Mouse (Mus musculus) neural tube, embryonic 15.5 days (tissue): ENCODE measurements at regions not wholly inside any gene's neighbourhood (a gene's known extent, or its start where the extent isn't known, plus 50 kb on each side); places are given as distances from the start of the nearest gene placed in this dataset.
"Not testable (repeated sequence)": the region's sequence is repeated elsewhere in the genome, so short reads cannot be mapped to it uniquely, and the experiment has no call there.

ENCODE experiments used
- ATAC-seq: fragments of 200-750 bp; cut with Nextera tagmentation; 2 replicates; pipeline ENCODE4 v1.8.0; 2017; ENCODE audit warnings: mild to moderate bottlenecking, moderate TSS enrichment, moderate library complexity; ENCODE audit not compliant: low FRiP score
- H3K27ac ChIP-seq: fragments of 300-500 bp; sonication (generic); replicated peaks from 2 replicates; pipeline ENCODE4 v1.5.1; 2015; ENCODE audit warnings: mild to moderate bottlenecking, inconsistent platforms
- H3K27me3 ChIP-seq: fragments of 300-500 bp; sonication (generic); replicated peaks from 2 replicates; pipeline ENCODE4 v1.6.1; 2015; ENCODE audit warnings: inconsistent platforms
- H3K36me3 ChIP-seq: fragments of 300-500 bp; sonication (generic); 2 replicates; pipeline ENCODE4 v1.6.1; 2015; ENCODE audit warnings: inconsistent platforms
- H3K4me1 ChIP-seq: fragments of 300-500 bp; sonication (generic); 2 replicates; pipeline ENCODE4 v1.6.1; 2015; ENCODE audit warnings: inconsistent platforms
- H3K4me2 ChIP-seq: fragments of 300-500 bp; sonication (generic); 2 replicates; pipeline ENCODE4 v1.6.1; 2015; ENCODE audit warnings: inconsistent platforms, mild to moderate bottlenecking, moderate library complexity
- H3K4me3 ChIP-seq: fragments of 300-500 bp; sonication (generic); replicated peaks from 2 replicates; pipeline ENCODE4 v1.5.1; 2015; ENCODE audit warnings: mild to moderate bottlenecking, inconsistent platforms
- H3K9ac ChIP-seq: fragments of 300-500 bp; sonication (generic); replicated peaks from 2 replicates; pipeline ENCODE4 v1.6.1; 2015; ENCODE audit warnings: mild to moderate bottlenecking, inconsistent platforms
- H3K9me3 ChIP-seq: fragments of 300-500 bp; sonication (generic); replicated peaks from 2 replicates; pipeline ENCODE4 v1.6.1; 2016; ENCODE audit warnings: inconsistent platforms
- WGBS: fragments of 180-500 bp; shearing (Covaris S2); methylation state at CpG from one replicate; pipeline ENCODE4 v1.1.7; 2015; ENCODE audit warnings: mixed read lengths; 5-methylcytosine and 5-hydroxymethylcytosine counted together

GRCm38 (mm10) chr6:20686447-20687238 is 528.7 kb upstream of the Kcnd2 start:
- not testable (repeated sequence) for H3K4me3 ChIP-seq, ATAC-seq, H3K36me3 ChIP-seq, H3K9me3 ChIP-seq, H3K4me1 ChIP-seq, H3K27me3 ChIP-seq, H3K27ac ChIP-seq, H3K9ac ChIP-seq, H3K4me2 ChIP-seq
- 74% methylated on average over 4 of the region's 4 CpGs for WGBS

- H3K36me3 ChIP-seq, H3K9me3 ChIP-seq, H3K4me1 ChIP-seq, H3K27ac ChIP-seq, H3K9ac ChIP-seq, H3K4me3 ChIP-seq, H3K27me3 ChIP-seq, H3K4me2 ChIP-seq, ATAC-seq: not testable (repeated sequence)
- WGBS = 48% methylated on average over 1 of the region's 1 CpGs
Observed at GRCm38 (mm10) chr6:20687239-20687575, 528.1 kb upstream of the Kcnd2 start.

DNA sequence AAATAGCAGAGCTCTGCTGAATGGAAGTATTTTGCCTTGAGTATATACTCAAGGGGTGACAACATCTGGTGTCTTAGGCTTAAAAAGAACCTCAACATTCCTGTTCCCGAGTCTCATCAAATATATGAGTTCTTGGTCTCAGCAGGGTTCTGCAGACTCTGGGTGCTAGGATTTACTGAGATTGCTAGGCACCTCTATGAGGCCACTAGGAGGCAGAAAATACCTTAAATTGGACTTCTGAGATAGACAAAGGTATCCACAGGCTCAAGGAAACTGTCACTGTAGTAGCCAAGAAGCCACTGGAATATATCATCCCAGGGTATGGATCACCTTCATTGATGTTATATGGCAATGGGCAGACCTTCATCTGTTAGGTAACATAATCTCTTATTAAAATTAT is 489.4 kb upstream of the Kcnd2 start:
- Histone ChIP-seq H3K27me3 (no peaks in the 10 kb centered on the region), H3K27ac (no peak overlapping the region), H3K36me3 (no peaks in the 10 kb centered on the region), H3K9me3 (no peaks in the 10 kb centered on the region), H3K4me3 (no peak overlapping the region), H3K4me2 (no peak overlapping the region), H3K9ac (no peak overlapping the region), H3K4me1 (no peaks in the 10 kb centered on the region)
- WGBS = 87% methylated on average over 1 of the region's 1 CpGs
- ATAC-seq = no peak

DNA sequence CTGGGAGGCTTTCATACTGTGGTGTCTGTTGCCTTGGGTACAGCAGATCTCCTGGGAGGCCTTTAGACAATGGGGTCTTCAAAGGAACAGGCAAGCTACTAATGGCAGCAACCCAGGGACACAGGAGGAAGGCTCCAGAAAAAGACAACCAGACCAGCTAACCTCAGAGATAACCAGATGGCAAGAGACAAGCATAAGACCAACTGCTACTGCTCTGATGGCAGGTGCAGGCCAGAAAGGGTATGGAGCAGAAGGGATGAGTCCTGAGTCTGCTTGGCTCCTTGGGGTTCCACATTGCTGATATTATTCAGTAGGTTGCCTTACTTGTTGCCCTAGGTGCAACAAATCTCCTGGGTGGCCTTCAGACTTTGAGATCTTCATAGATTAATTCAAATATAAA is 476.2 kb upstream of the Kcnd2 start:
- H3K4me1 ChIP-seq = no peaks in the 10 kb centered on the region
- H3K27me3 ChIP-seq = no peaks in the 10 kb centered on the region
- no peaks in the 10 kb centered on the region for H3K36me3 ChIP-seq
- no peak overlapping the region for H3K9ac ChIP-seq
- H3K4me2 ChIP-seq = no peak overlapping the region
- ATAC-seq = no peak
- H3K4me3 ChIP-seq = no peak overlapping the region
- no peak overlapping the region for H3K27ac ChIP-seq
- 0 out of 2 replicates have a peak, but pooled peaks cover 3% of the 10 kb centered on the region for H3K9me3 ChIP-seq

GRCm38 (mm10) chr6:20740406-20740805 is 474.9 kb upstream of the Kcnd2 start:
- H3K4me3 ChIP-seq = no peak overlapping the region
- no peak overlapping the region for H3K4me2 ChIP-seq
- no peak overlapping the region for H3K9ac ChIP-seq
- 59% methylated on average over 1 of the region's 1 CpGs for WGBS
- 0 out of 2 replicates have a peak, but pooled peaks cover 3% of the 10 kb centered on the region for H3K9me3 ChIP-seq
- no peaks in the 10 kb centered on the region for H3K27me3 ChIP-seq
- no peaks in the 10 kb centered on the region for H3K36me3 ChIP-seq
- H3K4me1 ChIP-seq = no peaks in the 10 kb centered on the region
- ATAC-seq = no peak
- H3K27ac ChIP-seq = no peak overlapping the region

DNA sequence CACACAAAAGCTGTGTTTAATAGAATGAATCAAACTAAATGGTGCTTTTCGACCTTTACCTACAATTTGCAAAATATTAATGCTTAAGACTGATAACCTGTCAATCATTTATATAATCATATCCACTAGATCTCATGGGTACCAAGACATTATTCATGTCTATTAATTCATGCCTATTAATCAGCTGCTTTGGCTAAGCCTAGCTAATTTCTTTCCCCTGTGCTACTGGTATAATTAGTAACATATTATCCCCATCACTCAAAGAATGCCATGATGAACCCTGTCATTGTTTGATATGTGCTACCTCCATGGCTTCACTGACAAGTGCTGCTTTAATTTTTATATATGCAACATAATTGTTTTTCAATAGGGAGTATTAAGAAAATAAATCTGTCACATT is 474.1 kb upstream of the Kcnd2 start:
- ATAC-seq = no peak
- no peaks in the 10 kb centered on the region for H3K27me3 ChIP-seq
- no peak overlapping the region for H3K9ac ChIP-seq
- 0 out of 2 replicates have a peak, but pooled peaks cover 3% of the 10 kb centered on the region for H3K9me3 ChIP-seq
- no peak overlapping the region for H3K4me2 ChIP-seq
- no peaks in the 10 kb centered on the region for H3K36me3 ChIP-seq
- H3K4me1 ChIP-seq = no peaks in the 10 kb centered on the region
- H3K4me3 ChIP-seq = no peak overlapping the region
- WGBS = 82% methylated on average over 1 of the region's 1 CpGs
- H3K27ac ChIP-seq = no peak overlapping the region

- Histone ChIP-seq H3K4me1 (no peaks in the 10 kb centered on the region), H3K36me3 (no peaks in the 10 kb centered on the region), H3K4me3 (no peak overlapping the region), H3K27ac (no peak overlapping the region), H3K27me3 (no peaks in the 10 kb centered on the region), H3K4me2 (no peak overlapping the region), H3K9ac (no peak overlapping the region), H3K9me3 (no peaks in the 10 kb centered on the region)
- ATAC-seq = no peak
Observed at GRCm38 (mm10) chr6:20757240-20757639, 458.1 kb upstream of the Kcnd2 start.

DNA sequence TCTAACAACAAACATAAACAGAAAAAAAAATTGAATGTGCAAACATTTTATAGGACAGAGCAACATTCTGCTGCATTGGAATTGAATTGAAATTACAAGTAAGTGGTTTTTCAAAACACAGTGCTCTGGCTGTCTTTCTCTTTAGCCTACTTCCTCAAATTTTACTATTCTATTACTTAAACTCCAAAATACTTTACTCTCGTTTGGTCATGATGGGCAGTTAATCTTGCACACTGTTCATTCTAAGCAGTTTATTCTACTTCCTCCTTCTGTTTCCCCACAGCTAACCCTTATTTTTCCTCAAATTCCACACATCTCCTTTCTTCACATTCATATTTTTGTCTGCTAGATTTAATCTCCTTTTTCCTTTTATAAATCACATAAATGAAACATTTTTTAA is 454.0 kb upstream of the Kcnd2 start:
- H3K9ac ChIP-seq = no peak overlapping the region
- H3K9me3 ChIP-seq = no peaks in the 10 kb centered on the region
- H3K27ac ChIP-seq = no peak overlapping the region
- H3K4me2 ChIP-seq = no peak overlapping the region
- no peaks in the 10 kb centered on the region for H3K27me3 ChIP-seq
- H3K4me1 ChIP-seq = no peaks in the 10 kb centered on the region
- no peak for ATAC-seq
- no peak overlapping the region for H3K4me3 ChIP-seq
- 73% methylated on average over 1 of the region's 1 CpGs for WGBS
- no peaks in the 10 kb centered on the region for H3K36me3 ChIP-seq

DNA sequence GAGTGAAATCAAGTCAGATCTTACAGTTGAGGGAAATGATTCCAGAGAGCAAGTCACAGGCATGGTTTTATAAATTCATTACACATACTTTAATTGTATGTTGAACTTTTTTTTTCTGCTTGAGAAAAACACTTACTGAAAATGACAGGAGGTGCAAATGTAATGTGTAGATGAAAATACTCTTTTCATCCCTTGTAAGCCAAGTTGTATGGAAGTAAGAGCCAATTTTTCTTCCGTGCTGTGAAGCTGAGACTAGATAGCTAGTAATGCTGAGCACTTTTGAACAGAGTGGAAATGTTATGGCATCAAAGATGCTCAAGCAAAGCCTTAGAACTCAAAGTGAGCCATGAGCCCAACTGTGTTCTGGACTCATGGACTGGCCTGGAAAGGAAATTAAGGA is 439.4 kb upstream of the Kcnd2 start:
- ATAC-seq = no peak
- Histone ChIP-seq H3K4me3 (no peak overlapping the region), H3K36me3 (no peaks in the 10 kb centered on the region), H3K9me3 (no peaks in the 10 kb centered on the region), H3K27me3 (no peaks in the 10 kb centered on the region), H3K9ac (no peak overlapping the region), H3K4me1 (no peaks in the 10 kb centered on the region), H3K4me2 (no peak overlapping the region), H3K27ac (no peak overlapping the region)
- 86% methylated on average over 1 of the region's 1 CpGs for WGBS
